Mouse (Mus musculus) E14TG2a.4 (cell line): ENCODE data around the gene Katnal1.

Experiments used
- H3K27me3 ChIP-seq: 2 replicates; pipeline ENCODE4 v1.6.1; 2014; ENCODE audit warnings: low read length, control low read depth; ENCODE audit not compliant: insufficient read depth
- H3K36me3 ChIP-seq: 2 replicates; pipeline ENCODE4 v1.6.1; 2014; ENCODE audit warnings: low read length, control low read depth; ENCODE audit not compliant: insufficient read depth
- H3K4me1 ChIP-seq: replicated peaks from 2 replicates; pipeline ENCODE4 v1.6.1; 2014; ENCODE audit warnings: low read depth, low read length, control low read depth
- H3K4me3 ChIP-seq: replicated peaks from 2 replicates; pipeline ENCODE4 v1.5.1; 2014; ENCODE audit warnings: mild to moderate bottlenecking, low read length
- H3K9me3 ChIP-seq: 2 replicates; pipeline ENCODE4 v1.6.1; 2014; ENCODE audit warnings: low read length, control low read depth
- CTCF ChIP-seq: conservative IDR thresholded peaks from 2 replicates; pipeline ENCODE4 v1.5.1; 2014; ENCODE audit warnings: low read length
- NANOG ChIP-seq: IDR thresholded peaks from 2 replicates; pipeline ENCODE4 v1.6.1; 2014; ENCODE audit warnings: borderline replicate concordance, low read length, mixed read lengths
- POU5F1 ChIP-seq: IDR thresholded peaks from 2 replicates; pipeline ENCODE4 v1.6.1; 2014; ENCODE audit warnings: low read length, borderline replicate concordance

The Katnal1 gene

DNA sequence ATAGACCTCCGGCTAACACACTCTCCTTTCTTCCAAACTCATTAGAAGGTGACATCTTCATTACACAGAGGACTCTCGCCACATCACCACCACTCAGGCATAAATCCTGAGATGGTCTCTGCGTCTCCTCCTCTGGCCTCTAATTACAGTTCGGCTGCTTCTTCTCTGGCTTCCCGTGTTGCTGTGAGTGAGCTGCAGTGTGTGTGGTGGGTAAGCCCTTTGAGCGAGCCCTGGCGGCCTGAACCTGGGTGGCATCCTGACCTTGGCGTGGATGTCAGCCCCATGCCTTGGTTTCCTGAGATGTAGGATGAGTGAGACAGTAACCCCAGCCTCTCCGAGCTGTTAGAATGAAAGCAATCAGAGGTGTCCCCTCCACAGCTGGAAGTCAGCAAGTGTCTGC is 19.5 kb upstream of the Katnal1 start:
- Histone ChIP-seq H3K4me1 (peaks cover 24% of the 10 kb centered on the region), H3K4me3 (no peak overlapping the region), H3K27me3 (peaks cover 9% of the 10 kb centered on the region), H3K36me3 (no peaks in the 10 kb centered on the region), H3K9me3 (no peaks in the 10 kb centered on the region)
- TF ChIP-seq NANOG (no peak), CTCF (no peak), POU5F1 (no peak)

DNA sequence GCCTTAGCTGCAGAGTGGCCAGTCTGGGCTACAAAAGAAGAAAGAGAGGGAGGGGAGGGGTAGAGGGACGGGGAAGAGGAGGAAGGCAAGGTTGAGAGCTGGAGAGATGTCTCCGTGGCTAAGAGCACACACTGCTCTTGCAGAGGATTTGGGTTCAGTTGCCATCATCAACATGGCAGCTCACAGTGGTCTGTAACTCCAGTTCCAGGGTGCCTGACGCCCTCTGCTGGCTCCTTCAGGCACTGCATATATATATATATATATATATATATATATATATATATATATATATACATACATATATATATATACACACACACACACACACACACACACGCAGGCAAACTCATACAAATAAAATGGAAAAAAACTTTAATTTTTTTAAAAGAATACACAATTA is 18.3 kb upstream of the Katnal1 start:
- Histone ChIP-seq H3K9me3 (no peaks in the 10 kb centered on the region), H3K27me3 (peaks cover 10% of the 10 kb centered on the region), H3K4me3 (no peak overlapping the region), H3K36me3 (no peaks in the 10 kb centered on the region), H3K4me1 (peaks cover 28% of the 10 kb centered on the region)
- TF ChIP-seq NANOG (no peak), POU5F1 (no peak), CTCF (no peak)

DNA sequence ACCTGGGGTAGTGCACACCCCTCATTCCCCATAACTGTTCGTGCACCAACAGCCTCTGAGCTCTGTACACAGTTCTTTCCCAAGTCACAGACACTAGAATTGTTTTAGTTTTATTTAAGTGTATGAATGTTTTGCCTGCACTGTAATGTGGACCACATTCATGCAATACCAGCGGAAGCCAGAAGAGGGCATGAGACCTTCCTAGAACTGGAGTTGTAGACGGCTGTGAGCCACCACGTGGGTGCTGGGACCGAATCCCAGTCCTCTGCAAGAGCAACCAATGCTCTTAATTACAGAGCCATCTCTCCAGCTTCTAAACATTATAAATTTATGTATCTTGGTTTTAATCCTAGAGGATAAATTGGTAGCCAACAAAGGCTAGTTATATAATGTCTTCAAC is 17.7 kb upstream of the Katnal1 start:
- H3K9me3 ChIP-seq = no peaks in the 10 kb centered on the region
- H3K4me3 ChIP-seq = no peak overlapping the region
- H3K4me1 ChIP-seq = peaks cover 28% of the 10 kb centered on the region
- TF ChIP-seq NANOG (no peak), CTCF (peak; percentile 66), POU5F1 (no peak)
- no peaks in the 10 kb centered on the region for H3K36me3 ChIP-seq
- peaks cover 10% of the 10 kb centered on the region for H3K27me3 ChIP-seq

DNA sequence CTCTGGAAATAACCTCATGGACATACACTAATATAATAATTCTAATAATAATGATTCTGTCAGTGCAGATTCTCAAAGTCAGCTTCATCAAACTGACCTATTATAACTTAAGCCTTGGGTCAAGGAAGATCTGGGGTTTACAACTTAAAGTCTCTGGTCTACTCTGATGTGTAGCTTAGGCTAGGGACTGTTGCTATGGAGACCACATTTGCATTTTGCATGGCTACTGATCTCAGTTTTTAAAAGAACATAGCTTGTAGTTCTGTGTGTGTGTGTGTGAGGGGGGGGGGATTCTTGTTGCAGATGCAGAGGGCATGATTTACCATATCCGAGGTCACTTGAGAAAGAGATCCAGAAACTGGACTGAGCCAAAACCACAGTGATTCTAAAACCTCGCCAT is 16.6 kb upstream of the Katnal1 start:
- H3K4me1 ChIP-seq = peaks cover 28% of the 10 kb centered on the region
- no peak overlapping the region for H3K4me3 ChIP-seq
- peaks cover 10% of the 10 kb centered on the region for H3K27me3 ChIP-seq
- no peaks in the 10 kb centered on the region for H3K9me3 ChIP-seq
- no peak for TF ChIP-seq CTCF
- no peak for TF ChIP-seq NANOG
- no peak for TF ChIP-seq POU5F1
- no peaks in the 10 kb centered on the region for H3K36me3 ChIP-seq

DNA sequence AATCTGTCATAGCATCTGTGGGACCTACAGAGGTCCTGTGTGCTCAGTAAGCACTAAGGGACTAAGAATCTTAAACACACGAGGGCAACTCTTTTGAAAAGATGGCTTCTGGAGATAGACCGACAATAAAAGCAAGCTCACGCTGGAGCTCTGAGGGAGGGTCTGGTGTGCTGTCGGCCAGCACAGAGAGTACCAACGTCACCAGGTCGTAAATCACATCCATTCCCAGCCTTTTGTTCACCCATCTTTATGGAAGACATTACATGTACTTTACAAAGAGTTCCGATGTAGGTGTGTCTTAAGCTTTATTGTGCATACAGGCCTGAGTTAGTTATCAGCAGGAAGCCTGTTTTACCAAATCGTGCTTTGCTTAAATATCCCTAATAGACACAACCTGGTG is 14.9 kb upstream of the Katnal1 start:
- H3K4me3 ChIP-seq = no peak overlapping the region
- no peak for TF ChIP-seq NANOG
- no peak for TF ChIP-seq CTCF
- no peak for TF ChIP-seq POU5F1
- H3K4me1 ChIP-seq = peaks cover 26% of the 10 kb centered on the region
- peaks cover 4% of the 10 kb centered on the region; the same call in 1 of the 2 replicates for H3K27me3 ChIP-seq
- no peaks in the 10 kb centered on the region for H3K36me3 ChIP-seq
- H3K9me3 ChIP-seq = no peaks in the 10 kb centered on the region

DNA sequence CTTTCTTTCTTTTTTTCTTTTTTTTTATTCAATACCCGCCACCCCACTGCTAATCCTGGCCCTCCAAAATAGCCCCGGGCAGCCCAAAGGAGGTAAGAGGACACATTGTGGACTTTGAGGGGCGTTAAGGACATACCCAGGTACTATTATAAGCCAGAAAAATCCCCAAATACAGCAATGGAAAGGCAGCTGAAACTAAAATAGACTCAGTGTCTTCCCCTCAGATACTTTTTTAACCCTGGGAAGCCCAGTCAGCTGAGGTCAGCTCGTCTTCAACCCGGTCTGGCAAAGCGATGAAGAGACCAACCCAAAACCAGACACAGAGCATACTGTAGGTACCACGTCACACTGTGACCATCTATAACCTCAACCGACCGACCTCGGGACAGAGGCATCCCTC is 14.3 kb upstream of the Katnal1 start:
- H3K4me1 ChIP-seq = peaks cover 32% of the 10 kb centered on the region
- H3K4me3 ChIP-seq = no peak overlapping the region
- peaks cover 9% of the 10 kb centered on the region; the same call in 1 of the 2 replicates for H3K27me3 ChIP-seq
- H3K9me3 ChIP-seq = no peaks in the 10 kb centered on the region
- no peaks in the 10 kb centered on the region for H3K36me3 ChIP-seq
- TF ChIP-seq NANOG (no peak), POU5F1 (no peak), CTCF (no peak)

DNA sequence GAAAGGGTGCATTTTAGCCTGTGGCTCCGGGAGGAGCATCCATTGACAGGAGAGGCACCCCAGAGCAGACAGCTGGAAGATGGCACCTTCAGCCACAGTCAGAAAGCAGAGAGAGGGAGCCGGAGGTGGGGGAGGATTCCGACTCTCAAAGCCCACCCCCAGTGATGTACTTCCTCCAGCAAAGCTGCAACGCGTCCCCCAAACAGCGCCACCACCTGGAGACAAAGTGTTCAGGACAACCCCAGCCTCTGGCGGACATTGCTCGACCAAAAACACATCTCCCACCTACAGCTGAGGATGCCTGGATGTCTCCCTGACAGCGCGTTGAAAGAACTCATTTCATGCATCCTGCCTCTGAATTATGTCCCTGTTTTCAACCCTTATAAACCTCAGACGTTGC is 13.8 kb upstream of the Katnal1 start:
- Histone ChIP-seq H3K27me3 (peaks cover 14% of the 10 kb centered on the region), H3K36me3 (no peaks in the 10 kb centered on the region), H3K4me3 (peak overlapping the region; percentile 35; the same call in 1 of the 2 replicates), H3K9me3 (no peaks in the 10 kb centered on the region), H3K4me1 (peaks cover 37% of the 10 kb centered on the region)
- TF ChIP-seq CTCF (peak; percentile 65), NANOG (no peak), POU5F1 (no peak)

DNA sequence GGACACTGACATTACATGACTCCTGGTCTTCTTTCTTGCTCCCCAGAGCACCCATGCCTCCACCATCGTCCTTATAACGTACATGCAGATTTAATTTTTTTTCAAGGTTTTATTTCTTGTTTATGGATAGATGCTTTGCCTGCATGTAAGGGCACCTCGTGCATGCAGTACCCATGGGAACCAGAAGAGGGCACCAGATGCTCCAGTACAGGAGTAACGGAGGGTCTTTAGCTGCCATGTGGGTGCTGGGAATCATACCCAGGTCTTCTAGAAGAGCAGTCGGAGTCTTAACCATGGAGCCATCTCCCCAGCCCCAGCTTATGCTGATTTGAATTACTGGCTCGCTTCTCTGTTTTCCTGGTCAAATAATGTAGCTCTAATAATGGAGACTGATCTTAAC is 13.2 kb upstream of the Katnal1 start:
- H3K4me3 ChIP-seq = peak overlapping the region; percentile 35; the same call in 1 of the 2 replicates
- peaks cover 43% of the 10 kb centered on the region for H3K4me1 ChIP-seq
- peaks cover 20% of the 10 kb centered on the region for H3K27me3 ChIP-seq
- TF ChIP-seq POU5F1 = no peak
- TF ChIP-seq CTCF = peak; percentile 97
- H3K9me3 ChIP-seq = no peaks in the 10 kb centered on the region
- no peaks in the 10 kb centered on the region for H3K36me3 ChIP-seq

DNA sequence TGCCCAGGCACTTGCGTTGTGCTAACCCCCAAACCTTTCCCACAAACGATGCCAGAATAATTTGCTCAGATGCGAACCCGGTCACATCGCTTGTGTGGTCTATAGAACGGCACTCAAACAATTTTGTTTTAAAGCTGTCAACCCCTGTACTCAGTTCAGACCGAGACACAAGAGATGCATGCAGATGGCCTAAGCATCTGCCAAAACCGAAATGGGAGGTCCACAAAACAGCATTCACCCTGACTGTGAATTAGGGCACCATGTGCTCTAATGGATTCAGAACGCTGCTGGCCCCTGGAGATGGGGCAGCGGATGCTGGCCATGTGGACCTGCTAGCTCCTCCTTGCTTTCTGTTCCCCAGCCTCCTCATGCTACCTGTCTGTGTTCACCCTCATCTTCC is 12.7 kb upstream of the Katnal1 start:
- Histone ChIP-seq H3K4me3 (no peak overlapping the region), H3K27me3 (peaks cover 20% of the 10 kb centered on the region), H3K36me3 (no peaks in the 10 kb centered on the region), H3K4me1 (peaks cover 48% of the 10 kb centered on the region), H3K9me3 (0 out of 2 replicates have a peak, but pooled peaks cover under 1% of the 10 kb centered on the region)
- TF ChIP-seq POU5F1 = no peak
- TF ChIP-seq CTCF = no peak
- no peak for TF ChIP-seq NANOG
